Mouse (Mus musculus): ENCODE results near the gene Nabp1. TPM values are rescaled to one million over a fixed set of nuclear protein-coding genes. Genes with fewer than 3 reads are reported as not detected.

The Nabp1 gene
- polyA plus RNA-seq, 1 experiment from 2014 or later, result 9.6 TPM

- no peak overlapping the region for H3K4me3 ChIP-seq (ENCODE audit: low read depth, low read length)
- no peaks in the 10 kb centered on the region for H3K27me3 ChIP-seq (ENCODE audit: control insufficient read depth, insufficient read depth, low read depth, low read length)
- H3K4me2 ChIP-seq (ENCODE audit: low read length), result no peak overlapping the region
- H3K36me3 ChIP-seq (ENCODE audit: control insufficient read depth, insufficient read depth, low read length), result no peaks in the 10 kb centered on the region
- H3K9ac ChIP-seq (ENCODE audit: low read depth, low read length), result no peak overlapping the region
- 86% methylated on average over 5 of the region's 5 CpGs for WGBS
- H3K27ac ChIP-seq (ENCODE audit: low read length), result no peak overlapping the region
- ATAC-seq, result no peak
- no peaks in the 10 kb centered on the region for H3K9me3 ChIP-seq (replicated peaks; ENCODE audit: control insufficient read depth, low read length, poor library complexity, severe bottlenecking)
- H3K4me1 ChIP-seq (ENCODE audit: control insufficient read depth, insufficient read depth, low read length), result no peaks in the 10 kb centered on the region
These were observed 24.1 kb upstream of the Nabp1 start for GRCm38 (mm10) chr1:51502353-51502752.

GRCm38 (mm10) chr1:51501251-51501650, 23.0 kb upstream of the Nabp1 start:
- H3K4me2 ChIP-seq (ENCODE audit: low read length), result no peak overlapping the region
- H3K27me3 ChIP-seq (ENCODE audit: control insufficient read depth, insufficient read depth, low read depth, low read length), result no peaks in the 10 kb centered on the region
- no peaks in the 10 kb centered on the region for H3K36me3 ChIP-seq (ENCODE audit: control insufficient read depth, insufficient read depth, low read length)
- H3K9ac ChIP-seq (ENCODE audit: low read depth, low read length), result no peak overlapping the region
- ATAC-seq, result no peak
- no peaks in the 10 kb centered on the region for H3K4me1 ChIP-seq (ENCODE audit: control insufficient read depth, insufficient read depth, low read length)
- H3K9me3 ChIP-seq (replicated peaks; ENCODE audit: control insufficient read depth, low read length, poor library complexity, severe bottlenecking), result no peaks in the 10 kb centered on the region
- 78% methylated on average over 12 of the region's 12 CpGs for WGBS
- no peak overlapping the region for H3K4me3 ChIP-seq (ENCODE audit: low read depth, low read length)
- H3K27ac ChIP-seq (ENCODE audit: low read length), result no peak overlapping the region

GRCm38 (mm10) chr1:51498601-51499098, 20.4 kb upstream of the Nabp1 start:
- ATAC-seq, result no peak
- Histone ChIP-seq H3K27ac (ENCODE audit: low read length) (no peak overlapping the region), H3K9ac (ENCODE audit: low read depth, low read length) (no peak overlapping the region), H3K4me2 (ENCODE audit: low read length) (no peak overlapping the region), H3K9me3 (replicated peaks; ENCODE audit: control insufficient read depth, low read length, poor library complexity, severe bottlenecking) (no peaks in the 10 kb centered on the region), H3K27me3 (ENCODE audit: control insufficient read depth, insufficient read depth, low read depth, low read length) (no peaks in the 10 kb centered on the region), H3K4me3 (ENCODE audit: low read depth, low read length) (no peak overlapping the region), H3K36me3 (ENCODE audit: control insufficient read depth, insufficient read depth, low read length) (no peaks in the 10 kb centered on the region), H3K4me1 (ENCODE audit: control insufficient read depth, insufficient read depth, low read length) (no peaks in the 10 kb centered on the region)
- WGBS, result 71% methylated on average over 2 of the region's 2 CpGs

- H3K4me1 ChIP-seq (ENCODE audit: control insufficient read depth, insufficient read depth, low read length), result no peaks in the 10 kb centered on the region
- 90% methylated on average over 1 of the region's 1 CpGs for WGBS
- no peak for ATAC-seq
- no peaks in the 10 kb centered on the region for H3K27me3 ChIP-seq (ENCODE audit: control insufficient read depth, insufficient read depth, low read depth, low read length)
- no peaks in the 10 kb centered on the region for H3K9me3 ChIP-seq (replicated peaks; ENCODE audit: control insufficient read depth, low read length, poor library complexity, severe bottlenecking)
- no peak overlapping the region for H3K4me2 ChIP-seq (ENCODE audit: low read length)
- no peak overlapping the region for H3K9ac ChIP-seq (ENCODE audit: low read depth, low read length)
- H3K36me3 ChIP-seq (ENCODE audit: control insufficient read depth, insufficient read depth, low read length), result no peaks in the 10 kb centered on the region
- H3K4me3 ChIP-seq (ENCODE audit: low read depth, low read length), result no peak overlapping the region
- H3K27ac ChIP-seq (ENCODE audit: low read length), result no peak overlapping the region
These were observed 17.9 kb upstream of the Nabp1 start for GRCm38 (mm10) chr1:51496163-51496562.

- no peaks in the 10 kb centered on the region for H3K36me3 ChIP-seq (ENCODE audit: control insufficient read depth, insufficient read depth, low read length)
- H3K27me3 ChIP-seq (ENCODE audit: control insufficient read depth, insufficient read depth, low read depth, low read length), result no peaks in the 10 kb centered on the region
- H3K4me3 ChIP-seq (ENCODE audit: low read depth, low read length), result no peak overlapping the region
- H3K4me1 ChIP-seq (ENCODE audit: control insufficient read depth, insufficient read depth, low read length), result no peaks in the 10 kb centered on the region
- H3K27ac ChIP-seq (ENCODE audit: low read length), result no peak overlapping the region
- H3K4me2 ChIP-seq (ENCODE audit: low read length), result no peak overlapping the region
- ATAC-seq, result no peak
- 88% methylated on average over 7 of the region's 7 CpGs for whole genome bisulfite sequencing
- no peaks in the 10 kb centered on the region for H3K9me3 ChIP-seq (replicated peaks; ENCODE audit: control insufficient read depth, low read length, poor library complexity, severe bottlenecking)
- H3K9ac ChIP-seq (ENCODE audit: low read depth, low read length), result no peak overlapping the region
These were observed 15.5 kb upstream of the Nabp1 start for GRCm38 (mm10) chr1:51493592-51494307.

GRCm38 (mm10) chr1:51486291-51486690, 8.1 kb upstream of the Nabp1 start:
- Histone ChIP-seq H3K27me3 (ENCODE audit: control insufficient read depth, insufficient read depth, low read depth, low read length) (no peaks in the 10 kb centered on the region), H3K27ac (ENCODE audit: low read length) (no peak overlapping the region), H3K4me1 (ENCODE audit: control insufficient read depth, insufficient read depth, low read length) (no peaks in the 10 kb centered on the region), H3K9me3 (replicated peaks; ENCODE audit: control insufficient read depth, low read length, poor library complexity, severe bottlenecking) (no peaks in the 10 kb centered on the region), H3K9ac (ENCODE audit: low read depth, low read length) (no peak overlapping the region), H3K4me3 (ENCODE audit: low read depth, low read length) (no peak overlapping the region), H3K4me2 (ENCODE audit: low read length) (no peak overlapping the region), H3K36me3 (ENCODE audit: control insufficient read depth, insufficient read depth, low read length) (no peaks in the 10 kb centered on the region)
- 82% methylated on average over 1 of the region's 1 CpGs for WGBS
- ATAC-seq, result no peak

- Histone ChIP-seq H3K9me3 (replicated peaks; ENCODE audit: control insufficient read depth, low read length, poor library complexity, severe bottlenecking) (no peaks in the 10 kb centered on the region), H3K4me3 (ENCODE audit: low read depth, low read length) (no peak overlapping the region), H3K4me2 (ENCODE audit: low read length) (no peak overlapping the region), H3K27me3 (ENCODE audit: control insufficient read depth, insufficient read depth, low read depth, low read length) (no peaks in the 10 kb centered on the region), H3K36me3 (ENCODE audit: control insufficient read depth, insufficient read depth, low read length) (no peaks in the 10 kb centered on the region), H3K4me1 (ENCODE audit: control insufficient read depth, insufficient read depth, low read length) (peaks cover 6% of the 10 kb centered on the region), H3K27ac (ENCODE audit: low read length) (no peak overlapping the region), H3K9ac (ENCODE audit: low read depth, low read length) (no peak overlapping the region)
- ATAC-seq, result no peak
These were observed 2.2 kb upstream of the Nabp1 start for GRCm38 (mm10) chr1:51480386-51480785.

GRCm38 (mm10) chr1:51479691-51480090, 1.5 kb upstream of the Nabp1 start:
- H3K9me3 ChIP-seq (replicated peaks; ENCODE audit: control insufficient read depth, low read length, poor library complexity, severe bottlenecking), result no peaks in the 10 kb centered on the region
- no peaks in the 10 kb centered on the region for H3K36me3 ChIP-seq (ENCODE audit: control insufficient read depth, insufficient read depth, low read length)
- H3K4me2 ChIP-seq (ENCODE audit: low read length), result no peak overlapping the region
- no peak for ATAC-seq
- H3K4me1 ChIP-seq (ENCODE audit: control insufficient read depth, insufficient read depth, low read length), result peaks cover 6% of the 10 kb centered on the region
- H3K9ac ChIP-seq (ENCODE audit: low read depth, low read length), result no peak overlapping the region
- H3K27ac ChIP-seq (ENCODE audit: low read length), result no peak overlapping the region
- H3K4me3 ChIP-seq (ENCODE audit: low read depth, low read length), result no peak overlapping the region
- no peaks in the 10 kb centered on the region for H3K27me3 ChIP-seq (ENCODE audit: control insufficient read depth, insufficient read depth, low read depth, low read length)
- 94% methylated on average over 1 of the region's 1 CpGs for WGBS

- no peak for ATAC-seq
- Histone ChIP-seq H3K4me2 (ENCODE audit: low read length) (peak overlapping the region; percentile 51), H3K4me3 (ENCODE audit: low read depth, low read length) (peak overlapping the region; percentile 64), H3K27ac (ENCODE audit: low read length) (no peak overlapping the region), H3K4me1 (ENCODE audit: control insufficient read depth, insufficient read depth, low read length) (peaks cover 6% of the 10 kb centered on the region), H3K27me3 (ENCODE audit: control insufficient read depth, insufficient read depth, low read depth, low read length) (no peaks in the 10 kb centered on the region), H3K9me3 (replicated peaks; ENCODE audit: control insufficient read depth, low read length, poor library complexity, severe bottlenecking) (no peaks in the 10 kb centered on the region), H3K36me3 (ENCODE audit: control insufficient read depth, insufficient read depth, low read length) (no peaks in the 10 kb centered on the region), H3K9ac (ENCODE audit: low read depth, low read length) (no peak overlapping the region)
- 78% methylated on average over 1 of the region's 1 CpGs for WGBS
These were observed 753 bp upstream of the Nabp1 start for GRCm38 (mm10) chr1:51479027-51479329.

Data from midbrain, embryonic 16.5 days (tissue).